Mouse (Mus musculus) midbrain, embryonic 10.5 days (tissue): ENCODE data around the gene Nmt1. TPM values are rescaled to one million over a fixed set of nuclear protein-coding genes. Genes with fewer than 3 reads are reported as not detected.

Experiments used
- DNase-seq: peaks from one replicate; pipeline ENCODE4 v3.0.0-alpha.2; 2017; ENCODE audit warnings: low spot score
- H3K27ac ChIP-seq: fragments of 300-500 bp; sonication (generic); replicated peaks from 2 replicates; pipeline ENCODE4 v1.5.1; 2016; ENCODE audit warnings: mild to moderate bottlenecking
- H3K27me3 ChIP-seq: fragments of 300-500 bp; sonication (generic); 2 replicates; pipeline ENCODE4 v1.6.1; 2016; ENCODE audit warnings: low read depth, mild to moderate bottlenecking; ENCODE audit not compliant: poor library complexity, severe bottlenecking
- H3K36me3 ChIP-seq: fragments of 300-500 bp; sonication (generic); 2 replicates; pipeline ENCODE4 v1.6.1; 2016; ENCODE audit warnings: mild to moderate bottlenecking, moderate library complexity
- H3K4me1 ChIP-seq: fragments of 300-500 bp; sonication (generic); 2 replicates; pipeline ENCODE4 v1.6.1; 2016
- H3K4me3 ChIP-seq: fragments of 300-500 bp; sonication (generic); 2 replicates; pipeline ENCODE4 v1.5.1; 2016; ENCODE audit warnings: mild to moderate bottlenecking, moderate library complexity
- H3K9me3 ChIP-seq: fragments of 300-500 bp; sonication (generic); replicated peaks from 2 replicates; pipeline ENCODE4 v1.6.1; 2016; ENCODE audit warnings: mild to moderate bottlenecking
- WGBS: fragments of 180-500 bp; shearing (Covaris S2); methylation state at CpG from one replicate; pipeline ENCODE4 v1.1.7; 2016; 5-methylcytosine and 5-hydroxymethylcytosine counted together
- polyA plus RNA-seq: library from polyadenylated mRNA; unstranded; fragments of >200 nt; fragmentation: Nextera tagmentation; extraction: Ambion mirVana; gene quantifications from 2 replicates; pipeline ENCODE4 v1.2.1, GENCODE M21; 2016

Gene Nmt1
- polyA plus RNA-seq, 1 experiment from 2014 or later, result 61.8 TPM

- Histone ChIP-seq H3K36me3 (peaks cover 71% of the 10 kb centered on the region), H3K9me3 (no peaks in the 10 kb centered on the region), H3K27me3 (peaks cover 5% of the 10 kb centered on the region), H3K4me1 (peaks cover 41% of the 10 kb centered on the region), H3K4me3 (no peak overlapping the region), H3K27ac (no peak overlapping the region)
- 92% methylated on average over 12 of the region's 12 CpGs for WGBS
- no peak for DNase-seq
These were observed 30.8 kb upstream of the Nmt1 start for GRCm38 (mm10) chr11:102996991-102997770.

DNA sequence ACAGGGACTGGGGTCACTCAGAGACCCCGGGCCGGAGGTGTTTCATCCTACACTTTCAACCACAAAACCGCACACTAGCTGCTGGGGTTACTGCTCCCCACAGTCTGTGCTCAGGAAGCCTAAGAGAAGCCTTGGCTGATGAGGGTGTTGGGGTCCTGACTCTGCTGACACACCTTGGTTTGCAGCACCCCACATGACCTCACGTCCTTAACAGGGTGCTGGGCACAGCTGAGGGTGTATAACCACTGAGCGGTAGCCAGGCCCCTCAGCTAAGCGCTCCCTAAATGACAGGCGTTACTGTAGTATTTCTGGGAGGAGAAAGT, 29.8 kb upstream of the Nmt1 start:
- no peaks in the 10 kb centered on the region for H3K9me3 ChIP-seq
- WGBS, result 88% methylated on average over 7 of the region's 7 CpGs
- H3K4me3 ChIP-seq, result no peak overlapping the region
- H3K36me3 ChIP-seq, result peaks cover 77% of the 10 kb centered on the region
- DNase-seq, result no peak
- H3K4me1 ChIP-seq, result peaks cover 35% of the 10 kb centered on the region
- H3K27ac ChIP-seq, result peak overlapping the region; percentile 2
- H3K27me3 ChIP-seq, result no peaks in the 10 kb centered on the region

DNA sequence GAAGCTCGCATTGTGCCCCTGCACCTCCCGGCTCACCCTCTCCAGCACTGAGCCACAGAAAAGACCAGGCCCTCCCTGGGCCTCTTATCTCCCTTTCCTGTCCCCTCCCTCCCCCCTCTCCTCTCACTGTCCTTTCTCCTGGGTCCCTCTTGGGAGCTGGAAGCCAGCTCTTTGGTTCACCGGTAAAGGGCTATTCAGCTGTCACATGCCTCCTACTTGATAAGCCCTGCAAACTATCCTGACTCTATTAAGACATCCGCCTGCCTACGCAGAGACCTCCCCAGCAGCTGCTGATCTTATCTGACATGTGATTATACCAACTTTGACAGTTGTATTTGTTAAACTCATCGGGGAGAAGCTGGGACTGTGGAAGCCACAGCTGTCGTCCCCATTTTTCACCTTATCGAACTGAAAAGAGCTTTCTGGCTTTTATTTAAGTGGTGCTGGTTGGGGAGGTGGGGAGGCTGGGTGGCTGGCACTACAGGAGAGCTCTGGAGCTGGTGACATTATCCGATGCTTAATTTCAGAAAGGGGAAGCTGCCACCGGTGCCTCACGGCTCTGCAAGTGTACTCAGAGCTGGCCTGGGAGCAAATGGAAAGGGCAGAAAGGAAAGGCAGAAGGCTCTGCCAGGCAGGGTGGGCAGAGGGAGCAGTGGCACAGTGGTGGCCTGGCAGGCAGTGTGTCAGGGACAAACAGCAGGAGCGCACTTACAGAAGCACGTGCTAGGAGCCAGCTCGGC, 29.2 kb upstream of the Nmt1 start:
- Histone ChIP-seq H3K36me3 (peaks cover 80% of the 10 kb centered on the region), H3K4me1 (peaks cover 30% of the 10 kb centered on the region), H3K9me3 (no peaks in the 10 kb centered on the region), H3K4me3 (no peak overlapping the region), H3K27ac (peak overlapping the region; percentile 13; the same call in 1 of the 2 replicates), H3K27me3 (no peaks in the 10 kb centered on the region)
- DNase-seq, result no peak
- 82% methylated on average over 14 of the region's 14 CpGs for WGBS

DNA sequence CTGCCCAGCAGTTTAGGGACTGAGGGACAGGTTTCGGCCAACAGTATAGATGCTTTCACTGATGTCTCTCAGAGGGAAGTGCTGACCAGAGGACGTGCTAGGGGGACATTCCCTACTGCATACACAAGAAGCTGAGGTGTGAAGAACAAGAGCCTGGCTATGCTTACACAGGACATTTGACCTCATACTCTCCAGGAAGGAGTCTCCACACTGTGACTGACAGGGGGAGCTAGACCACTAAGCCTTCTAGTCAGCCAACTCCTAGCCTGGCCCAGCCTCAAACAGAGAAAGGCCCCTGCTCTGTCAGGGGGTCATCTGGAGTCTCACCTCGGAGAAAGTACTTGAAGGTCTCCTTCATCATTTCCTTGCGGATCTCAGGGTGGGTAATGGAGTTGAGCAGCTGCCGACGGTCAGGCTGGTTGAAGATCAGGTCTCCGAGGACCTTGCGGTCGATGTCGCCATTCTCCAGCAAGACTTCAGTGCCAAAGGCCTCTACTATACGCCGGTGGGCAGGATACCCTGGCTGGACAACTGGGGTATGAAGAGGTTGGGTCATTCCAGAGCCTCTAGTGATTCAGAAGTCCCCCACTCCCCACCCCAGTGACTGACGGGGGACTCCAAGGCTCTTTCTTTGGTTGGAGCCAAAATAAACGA, 28.5 kb upstream of the Nmt1 start:
- Histone ChIP-seq H3K4me1 (peaks cover 23% of the 10 kb centered on the region), H3K27ac (0 out of 2 replicates have a peak overlapping the region, but pooled peaks have one; percentile 13), H3K4me3 (no peak overlapping the region), H3K9me3 (no peaks in the 10 kb centered on the region), H3K36me3 (peaks cover 78% of the 10 kb centered on the region), H3K27me3 (no peaks in the 10 kb centered on the region)
- 89% methylated on average over 14 of the region's 14 CpGs for WGBS
- DNase-seq, result no peak

DNA sequence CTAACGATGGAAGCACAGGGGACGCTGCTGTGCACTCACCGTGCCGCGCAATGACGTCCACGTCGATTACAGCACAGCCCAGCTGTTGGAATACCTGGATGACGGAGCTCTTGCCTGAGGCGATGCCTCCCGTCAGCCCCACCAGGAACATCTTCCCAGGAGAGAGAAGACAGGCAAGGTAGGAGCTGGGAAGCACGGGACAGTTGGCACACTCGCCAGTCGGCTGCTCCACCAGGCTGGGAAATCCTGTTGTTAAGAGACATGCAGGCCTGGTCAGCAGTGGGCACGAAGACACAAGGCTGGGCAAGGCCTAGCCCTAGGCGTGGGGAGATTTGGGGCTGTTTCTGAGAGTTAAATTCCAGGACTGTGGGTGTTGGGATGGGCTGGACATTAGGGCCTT, 27.9 kb upstream of the Nmt1 start:
- DNase-seq, result no peak
- H3K27ac ChIP-seq, result no peak overlapping the region

GRCm38 (mm10) chr11:103001063-103001462, 26.9 kb upstream of the Nmt1 start:
- no peaks in the 10 kb centered on the region for H3K27me3 ChIP-seq
- H3K4me3 ChIP-seq, result no peak overlapping the region
- 83% methylated on average over 5 of the region's 5 CpGs for WGBS
- no peak for DNase-seq
- H3K27ac ChIP-seq, result no peak overlapping the region
- H3K9me3 ChIP-seq, result no peaks in the 10 kb centered on the region
- H3K4me1 ChIP-seq, result peaks cover 22% of the 10 kb centered on the region
- peaks cover 78% of the 10 kb centered on the region for H3K36me3 ChIP-seq

More for the DNA sequence above, 27.9 kb upstream of the Nmt1 start:
- H3K27me3 ChIP-seq, result no peaks in the 10 kb centered on the region
- H3K9me3 ChIP-seq, result no peaks in the 10 kb centered on the region
- peaks cover 78% of the 10 kb centered on the region for H3K36me3 ChIP-seq
- H3K4me1 ChIP-seq, result peaks cover 22% of the 10 kb centered on the region
- WGBS, result 91% methylated on average over 16 of the region's 16 CpGs
- H3K4me3 ChIP-seq, result no peak overlapping the region

GRCm38 (mm10) chr11:103003210-103003609, 24.8 kb upstream of the Nmt1 start:
- Histone ChIP-seq H3K9me3 (no peaks in the 10 kb centered on the region), H3K27me3 (no peaks in the 10 kb centered on the region), H3K27ac (no peak overlapping the region), H3K36me3 (peaks cover 78% of the 10 kb centered on the region), H3K4me1 (peaks cover 28% of the 10 kb centered on the region), H3K4me3 (no peak overlapping the region)
- no peak for DNase-seq
- WGBS, result 74% methylated on average over 5 of the region's 5 CpGs

- Histone ChIP-seq H3K9me3 (no peaks in the 10 kb centered on the region), H3K27me3 (no peaks in the 10 kb centered on the region), H3K27ac (no peak overlapping the region), H3K36me3 (peaks cover 75% of the 10 kb centered on the region), H3K4me3 (no peak overlapping the region), H3K4me1 (peaks cover 17% of the 10 kb centered on the region)
- no peak for DNase-seq
- 88% methylated on average over 1 of the region's 1 CpGs for WGBS
These were observed 23.1 kb upstream of the Nmt1 start for GRCm38 (mm10) chr11:103004852-103005251.

DNA sequence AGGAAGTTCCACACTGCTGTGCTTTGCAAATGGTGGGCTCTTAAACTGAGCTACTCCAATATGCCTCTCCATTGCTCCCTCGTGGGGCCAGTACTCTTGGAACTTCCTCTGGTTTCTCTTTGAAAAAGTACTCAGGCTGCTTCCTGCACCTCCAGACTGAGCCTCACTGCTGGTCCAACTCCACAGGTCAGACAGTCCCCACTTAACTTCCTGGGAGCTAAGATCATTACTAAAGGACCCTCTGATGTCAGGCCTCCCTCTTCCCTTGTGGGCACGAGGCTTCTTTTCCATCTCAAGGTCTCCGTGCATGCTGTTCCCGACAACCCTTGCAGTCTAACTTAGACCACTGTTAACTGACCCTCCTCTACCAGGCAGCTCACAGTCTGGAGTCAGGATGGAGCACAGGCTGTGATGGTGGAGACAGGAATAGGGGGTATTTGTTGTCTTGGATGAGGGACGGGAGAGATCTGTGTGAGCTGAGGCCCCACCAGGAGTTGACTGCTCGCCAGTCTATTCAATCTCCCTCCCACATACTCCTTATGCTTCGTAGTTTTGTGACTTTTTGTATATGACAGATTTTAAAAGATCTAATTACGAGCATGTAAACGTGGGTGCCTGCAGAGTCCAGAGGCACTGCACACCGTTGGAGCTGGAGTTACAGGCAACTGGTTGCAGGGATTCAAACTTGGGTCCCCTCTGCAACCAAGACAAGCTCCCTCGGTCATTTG, 22.6 kb upstream of the Nmt1 start:
- Histone ChIP-seq H3K36me3 (peaks cover 75% of the 10 kb centered on the region), H3K9me3 (no peaks in the 10 kb centered on the region), H3K4me1 (peaks cover 15% of the 10 kb centered on the region), H3K27me3 (no peaks in the 10 kb centered on the region), H3K27ac (no peak overlapping the region), H3K4me3 (no peak overlapping the region)
- no peak for DNase-seq
- WGBS, result 88% methylated on average over 11 of the region's 11 CpGs

- Histone ChIP-seq H3K9me3 (no peaks in the 10 kb centered on the region), H3K4me1 (peaks cover 15% of the 10 kb centered on the region), H3K27me3 (no peaks in the 10 kb centered on the region), H3K36me3 (peaks cover 83% of the 10 kb centered on the region), H3K4me3 (no peak overlapping the region), H3K27ac (no peak overlapping the region)
- DNase-seq, result no peak
- WGBS, result 91% methylated on average over 7 of the region's 7 CpGs
These were observed 21.5 kb upstream of the Nmt1 start for GRCm38 (mm10) chr11:103006286-103007000.

DNA sequence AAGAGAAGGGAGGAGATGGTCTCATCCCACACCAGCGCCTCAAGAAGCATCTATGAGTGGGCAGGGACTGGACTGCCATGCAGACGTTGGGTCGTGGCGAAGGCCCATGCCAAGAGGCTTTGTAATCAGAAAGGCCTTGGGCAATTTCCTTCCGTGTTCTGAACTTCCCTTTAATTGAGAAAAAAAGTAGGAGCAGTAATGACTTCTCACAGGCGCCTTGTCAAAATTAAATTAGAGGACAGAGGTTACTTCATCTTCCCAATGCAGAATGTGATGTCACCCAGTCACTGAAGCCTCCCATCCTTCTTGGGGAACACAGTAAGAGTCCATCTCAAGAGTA, 21.0 kb upstream of the Nmt1 start:
- Histone ChIP-seq H3K4me1 (peaks cover 15% of the 10 kb centered on the region), H3K4me3 (no peak overlapping the region), H3K9me3 (no peaks in the 10 kb centered on the region), H3K36me3 (peaks cover 89% of the 10 kb centered on the region), H3K27me3 (no peaks in the 10 kb centered on the region), H3K27ac (no peak overlapping the region)
- WGBS, result 90% methylated on average over 6 of the region's 6 CpGs
- DNase-seq, result no peak

- Histone ChIP-seq H3K27me3 (no peaks in the 10 kb centered on the region), H3K36me3 (peaks cover 95% of the 10 kb centered on the region), H3K4me3 (no peak overlapping the region), H3K4me1 (peaks cover 15% of the 10 kb centered on the region), H3K27ac (no peak overlapping the region), H3K9me3 (no peaks in the 10 kb centered on the region)
- WGBS, result 92% methylated on average over 7 of the region's 7 CpGs
- DNase-seq, result no peak
These were observed 19.4 kb upstream of the Nmt1 start for GRCm38 (mm10) chr11:103008558-103008957.
